ENCODE assay signal across 8 mouse cellular contexts in genomic region chr4:136602568-136602967, GRCm38 (mm10). TPM values are rescaled to one million over a fixed set of nuclear protein-coding genes. Genes with fewer than 3 reads are reported as not detected.
A peak's percentile ranks its signal among the peaks of the same experiment; 100 is the strongest.
DNase-seq lines count a peak whose midpoint lies in the region; ATAC-seq and TF ChIP-seq lines count a peak whose summit lies in the region.

TSS of gene Kdm1a (minus strand) at chr4:136602723.

- peak within 1 kb of the TSS; percentile 95 for H3K9ac ChIP-seq in ES-E14 (ENCODE audit: insufficient read depth, low read depth, low read length, poor library complexity, severe bottlenecking)
- peak within 1 kb of the TSS; percentile 99 for H3K9ac ChIP-seq in forebrain, embryonic 15.5 days (replicated peaks)

- no peaks in the 10 kb centered on the region for H3K9me3 ChIP-seq in ES-E14 (ENCODE audit: control insufficient read depth, insufficient read depth, low read depth, low read length)
- no peaks in the 10 kb centered on the region for H3K9me3 ChIP-seq in forebrain, embryonic 15.5 days

- DNase-seq in ES-E14 (ENCODE audit: low read depth, low spot score) = peak; percentile 90
- peak; percentile 94 for DNase-seq in cerebellum, adult 11-12 months
- peak; percentile 84 for DNase-seq in heart, postnatal 25 days (ENCODE audit: low spot score)
- peak; percentile 92 to 97 for DNase-seq in layer of hippocampus, adult 18-20 months (ENCODE audit: low spot score in 2 of 2)
- DNase-seq in lung, adult 2 months = peak; percentile 94
- DNase-seq in thymus, adult 18-20 months = peak; percentile 85 to 86

- TF ChIP-seq POLR2A in lung, adult 2 months (IDR thresholded peaks at IDR 0.05; ENCODE audit: borderline replicate concordance, extremely low read depth, low read depth, low read length) = peak; percentile 79

- H3K4me2 ChIP-seq in forebrain, embryonic 15.5 days (replicated peaks) = peak within 1 kb of the TSS; percentile 60

- in situ Hi-C loops in ES-E14 (cut with MboI; ENCODE audit: low sequenced_read_pairs in 2 of 2, unreplicated experiment in 2 of 2) = loop anchor here in 1 of 2 experiments (25.0 kb wide), 1 partner anchor 240 kb away; no protein-coding TSS in a partner anchor

- no peaks in the 10 kb centered on the region for H3K27me3 ChIP-seq in forebrain, embryonic 15.5 days

- WGBS in forebrain, embryonic 15.5 days = under 1% methylated on average over 20 of the region's 45 CpGs
- under 1% methylated on average over 45 of the region's 45 CpGs for WGBS in lung, adult 2 months

- H3K27ac ChIP-seq in ES-E14 (ENCODE audit: insufficient read depth, low read depth, low read length, poor library complexity, severe bottlenecking) = peak within 1 kb of the TSS; percentile 53
- peak within 1 kb of the TSS; percentile 97 for H3K27ac ChIP-seq in forebrain, embryonic 15.5 days (replicated peaks)

- ATAC-seq in forebrain, embryonic 15.5 days (replicated peaks) = peak; percentile 94
- peak; percentile 95 for ATAC-seq in neutrophil, adult 5-6 weeks (ENCODE audit: extremely low read depth, insufficient number of reproducible peaks, low FRiP score, poor library complexity, severe bottlenecking)

- H3K4me1 ChIP-seq in ES-E14 (ENCODE audit: control insufficient read depth in 2 of 2, insufficient read depth in 2 of 2, low read length in 2 of 2, poor library complexity in 1 of 2) = peaks cover 2 to 4% of the 10 kb centered on the region in 2 experiments; a peak in 3 of 4 replicates
- H3K4me1 ChIP-seq in forebrain, embryonic 15.5 days = peaks cover 31% of the 10 kb centered on the region
- peaks cover 11% of the 10 kb centered on the region for H3K4me1 ChIP-seq in lung, adult 2 months (ENCODE audit: control insufficient read depth, insufficient read depth, low read length)

- intact Hi-C loops in heart, postnatal 25 days (cut with DNase I) = loop anchor here (2.0 to 5.0 kb wide), 3 partner anchors 65 to 550 kb away; partner anchors contain the start of genes 6030445D17Rik and Rpl11

- H3K4me3 ChIP-seq in ES-E14 (ENCODE audit: insufficient read depth in 1 of 2, low read depth in 1 of 2, low read length in 2 of 2, poor library complexity in 1 of 2, severe bottlenecking in 1 of 2) = peak within 1 kb of the TSS; percentile 92 to 96
- H3K4me3 ChIP-seq in forebrain, embryonic 15.5 days = peak within 1 kb of the TSS; percentile 66
- H3K4me3 ChIP-seq in lung, adult 2 months (replicated peaks; ENCODE audit: extremely low read depth, low read depth, low read length) = peak within 1 kb of the TSS; percentile 60

- H3K36me3 ChIP-seq in ES-E14 (ENCODE audit: control insufficient read depth, insufficient read depth, low read length, poor library complexity, severe bottlenecking) = no peaks in the 10 kb centered on the region
- H3K36me3 ChIP-seq in forebrain, embryonic 15.5 days = no peaks in the 10 kb centered on the region

- TF ChIP-seq CTCF in lung, adult 2 months (IDR thresholded peaks at IDR 0.05; ENCODE audit: insufficient read depth, low read length) = peak; percentile 76

TF ChIP-seq in ES-E14, 5 proteins besides CTCF, POLR2A, EP300 and RAD21:
- TF ChIP-seq HCFC1 (IDR thresholded peaks at IDR 0.05; ENCODE audit: borderline replicate concordance, insufficient read depth, low read length) (peak; percentile 72), MAFK (IDR thresholded peaks at IDR 0.05; ENCODE audit: insufficient read depth, low read depth, low read length) (no peak), ZNF384 (IDR thresholded peaks at IDR 0.05; ENCODE audit: low read depth, low read length) (0 out of 2 replicates have a peak, but pooled peaks have one; percentile 16), ZC3H11A (IDR thresholded peaks at IDR 0.05; ENCODE audit: borderline replicate concordance, low read depth, low read length) (no peak), CHD2 (IDR thresholded peaks at IDR 0.05; ENCODE audit: low read depth, low read length) (no peak)

RNA-seq across cellular contexts. Expression of gene Kdm1a, which starts in this region (rescaled TPM):
- 120 and 124 TPM in 2 replicates for total RNA-seq in ES-E14 (2012; rRNA removed)
- 94.3 and 108 TPM in 2 replicates for polyA plus RNA-seq in forebrain, embryonic 15.5 days (2015; fragmentation: Nextera tagmentation; extraction: Ambion mirVana)
- 10 to 100 TPM; 28.9 to 31.9 TPM for total RNA-seq in heart, postnatal 25 days (2021)
- 10 to 100 TPM; 80.1 to 83.4 TPM for total RNA-seq in layer of hippocampus, adult 18-20 months (2021)
- 21.3 and 24.5 TPM in 2 replicates for polyA plus RNA-seq in lung, adult 2 months (2012; rRNA removed)
- 71.6 and 74.6 TPM in 2 replicates for total RNA-seq in neutrophil, adult 5-6 weeks (2017)

Comparison
In these comparisons a context has a peak if more than half of its experiments do, and no peak if none do; other contexts are left out.
1. Peak in every context shown above with its lines: DNase-seq, ATAC-seq, H3K4me3 ChIP-seq and H3K27ac ChIP-seq.